Mouse (Mus musculus) thymus, adult 18-20 months (tissue): Measurements from ENCODE around the gene Cops8.

Experiments
- DNase-seq, 2 experiments: peaks; one replicate each; pipeline ENCODE4 v3.0.0; 2022; ENCODE audit warnings: mixed read lengths in 2 of 2

Gene Cops8

DNA sequence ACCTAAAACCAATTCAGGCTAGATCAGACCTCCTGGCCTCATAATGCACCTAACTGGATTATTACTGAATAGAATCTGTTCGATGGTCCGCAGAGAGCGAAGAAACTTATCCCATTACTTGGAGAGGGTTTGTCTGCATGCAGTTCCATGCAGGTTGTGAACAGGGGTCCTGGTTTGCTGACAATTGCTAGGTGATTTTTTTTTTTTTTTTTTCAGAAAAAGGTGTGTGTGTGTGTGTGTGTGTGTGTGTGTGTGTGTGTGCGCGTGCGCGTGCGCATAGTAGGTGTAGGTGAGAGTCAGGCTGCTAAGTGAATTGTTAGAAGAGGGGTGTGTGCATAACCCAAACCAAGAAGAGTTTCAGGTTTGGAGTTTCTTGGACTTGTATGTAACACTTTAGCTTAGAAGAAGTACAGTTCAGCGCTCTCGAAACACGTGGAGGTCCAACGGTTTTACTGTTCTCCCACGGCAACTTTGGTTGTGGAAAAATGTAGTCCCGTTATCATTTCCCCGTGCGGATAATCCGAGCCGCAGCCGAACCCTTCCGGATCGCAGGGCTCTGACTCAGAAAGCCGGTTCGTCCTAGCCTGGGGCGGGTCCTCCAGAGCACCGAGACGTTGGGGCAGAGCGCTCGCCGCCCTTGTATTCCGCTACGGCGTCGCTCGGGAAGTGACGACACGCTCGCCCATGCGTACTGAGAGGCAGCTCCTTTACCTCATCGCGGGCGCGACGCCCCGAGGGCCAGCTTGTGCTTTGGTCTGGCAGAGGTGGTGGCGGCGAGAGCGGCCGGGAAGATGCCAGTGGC is at the start of gene Cops8:
Gene Cops8 (plus strand): TSS at position 223 of the 802 bp plus-strand sequence.
- peak; percentile 90 to 92 for DNase-seq

DNA sequence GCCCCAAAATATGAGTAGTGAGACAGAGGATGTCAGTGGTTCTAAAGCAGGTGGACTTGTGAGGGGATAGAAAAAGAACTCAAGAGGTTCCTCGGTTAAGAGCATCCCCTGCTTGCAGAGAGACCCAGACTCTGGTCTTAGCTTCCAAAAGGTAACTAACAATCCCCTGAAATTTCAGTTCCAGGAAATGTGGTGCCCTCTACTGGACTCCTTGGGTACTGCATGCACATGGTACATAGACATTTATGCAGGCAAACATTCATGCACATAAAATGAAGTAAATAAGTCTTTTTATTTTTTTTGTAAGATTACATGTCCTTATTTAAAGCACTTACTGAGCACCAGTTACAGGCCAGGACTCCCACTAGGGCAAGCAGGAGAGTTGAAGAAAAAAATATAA is 45.6 kb upstream of the Cops8 start:
- no peak for DNase-seq

DNA sequence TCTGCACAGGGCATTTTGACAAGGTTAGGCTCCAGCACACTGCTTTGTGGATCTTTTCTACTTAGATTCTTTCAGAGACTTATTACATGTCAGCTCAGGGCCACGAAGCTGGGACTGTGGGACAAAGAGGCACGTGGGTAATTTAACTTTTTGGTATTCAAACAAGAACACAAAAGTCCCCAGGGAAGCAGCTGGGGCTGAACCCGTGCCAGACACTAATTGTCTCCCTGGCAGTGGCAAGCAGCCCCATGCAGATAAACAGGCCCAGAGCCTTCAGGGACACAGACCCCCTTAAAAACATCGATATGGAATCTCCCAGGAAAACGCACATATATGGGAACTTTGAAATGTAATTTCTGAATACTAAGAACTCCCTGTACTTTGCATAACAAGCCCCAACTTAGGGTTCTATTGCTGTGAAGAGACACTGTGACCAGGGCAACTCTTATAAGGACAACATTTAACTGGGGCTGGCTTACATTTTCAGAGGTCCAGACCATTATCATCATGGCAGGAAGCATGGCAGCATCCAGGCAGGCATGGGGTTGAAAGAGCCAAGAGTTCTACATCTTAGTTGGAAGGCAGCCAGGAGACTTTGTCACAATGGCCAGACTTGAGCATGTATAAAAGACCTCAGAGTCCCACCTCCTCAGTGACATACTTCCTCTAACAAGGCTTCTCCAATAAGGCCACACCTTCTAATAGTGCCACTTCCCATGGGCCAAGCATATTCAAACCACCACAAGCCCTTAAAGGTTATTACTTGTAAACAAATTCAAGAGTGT is 41.6 kb upstream of the Cops8 start:
- DNase-seq = no peak

DNA sequence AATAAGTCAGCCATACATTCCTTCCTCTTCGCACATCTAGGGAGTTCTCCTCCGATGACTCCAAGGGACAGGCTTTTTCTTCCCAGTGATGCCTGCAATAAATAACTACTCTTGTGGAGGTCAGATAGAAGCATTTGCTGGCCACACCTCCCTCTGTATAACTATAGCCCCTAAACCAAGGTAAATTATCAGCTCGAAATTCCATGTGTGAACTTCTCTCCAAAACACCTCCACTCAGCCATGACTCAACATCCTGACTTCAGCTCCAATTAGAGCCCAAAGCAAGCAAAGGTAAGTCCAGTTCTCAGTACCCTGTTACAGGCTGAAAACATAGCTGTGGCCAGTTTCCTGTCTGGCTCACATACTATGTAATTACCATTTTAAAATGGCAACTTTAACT is 38.8 kb upstream of the Cops8 start:
- DNase-seq = no peak

DNA sequence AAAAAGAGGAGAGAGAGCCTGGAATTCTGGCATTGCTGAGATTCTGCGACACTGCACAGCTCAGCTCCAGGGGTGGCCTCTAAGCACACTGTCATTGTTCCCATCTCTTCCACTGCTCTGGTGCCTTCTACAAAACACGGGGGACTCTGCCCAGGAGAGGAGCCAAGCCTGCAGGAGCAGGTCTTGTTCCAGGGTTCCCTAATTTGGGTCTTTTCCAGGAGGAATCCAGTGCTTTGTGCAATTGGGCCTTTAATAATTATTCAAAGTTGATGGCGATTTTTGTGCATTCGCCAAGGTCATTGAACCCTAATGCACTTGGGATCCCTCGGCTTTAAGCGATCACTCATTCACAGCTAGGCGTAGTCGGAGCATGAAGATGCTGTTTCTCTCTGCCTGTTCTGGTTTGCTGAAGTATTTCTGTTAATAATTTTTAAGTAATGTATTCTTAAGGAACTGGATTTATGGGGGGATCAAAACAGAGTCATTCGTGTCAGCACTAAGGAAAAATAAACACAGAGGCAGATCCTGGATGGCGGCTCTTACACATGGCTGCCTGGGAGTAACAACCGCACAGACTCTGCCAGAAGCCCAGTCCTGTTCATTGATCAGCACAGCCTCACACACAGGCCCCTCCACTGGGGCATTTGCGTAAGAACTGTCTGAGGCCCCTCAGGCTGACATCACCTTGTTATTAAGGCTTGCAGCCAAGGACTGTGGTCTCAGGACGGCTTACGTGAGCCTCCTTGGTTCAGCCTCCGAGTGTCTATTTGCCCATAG is 35.9 kb upstream of the Cops8 start:
- no peak for DNase-seq

DNA sequence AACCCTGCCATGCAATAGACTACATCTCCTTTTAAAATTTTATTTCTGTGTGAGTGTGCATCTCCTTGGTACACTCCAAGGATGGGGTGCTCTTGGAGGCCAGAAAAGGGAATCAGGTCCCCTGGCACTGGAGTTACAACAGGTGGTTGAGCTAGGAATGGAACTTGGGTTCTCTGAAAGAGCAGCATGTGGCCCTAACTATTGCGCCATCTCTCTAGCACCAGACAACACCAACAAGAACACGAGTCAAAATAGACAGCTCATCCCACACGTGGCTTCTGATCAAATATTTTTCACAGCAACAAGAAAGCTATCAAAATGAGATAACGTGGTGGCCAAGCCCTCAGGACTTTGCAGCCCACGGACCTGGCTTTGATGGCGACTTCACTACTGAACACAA is 28.9 kb upstream of the Cops8 start:
- DNase-seq = no peak

DNA sequence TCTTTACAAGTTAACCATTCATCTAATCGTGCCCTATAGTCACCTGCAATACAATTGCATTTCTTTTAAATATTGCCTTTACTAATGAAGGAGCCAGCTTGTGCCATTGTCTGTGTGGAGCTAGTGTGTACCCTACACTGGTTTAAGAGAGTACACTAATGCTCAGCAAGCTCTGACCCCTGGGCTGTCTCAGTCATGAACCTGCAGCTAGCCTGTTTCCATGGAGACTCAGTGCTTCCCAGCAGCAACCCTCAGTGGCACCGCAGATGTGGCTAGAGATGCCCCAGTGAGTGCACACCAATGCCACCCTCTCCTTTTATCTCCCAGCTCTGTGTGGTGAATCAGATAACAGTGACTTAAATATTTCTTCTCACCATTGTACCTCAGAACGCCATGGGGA is 27.9 kb upstream of the Cops8 start:
- DNase-seq = no peak

DNA sequence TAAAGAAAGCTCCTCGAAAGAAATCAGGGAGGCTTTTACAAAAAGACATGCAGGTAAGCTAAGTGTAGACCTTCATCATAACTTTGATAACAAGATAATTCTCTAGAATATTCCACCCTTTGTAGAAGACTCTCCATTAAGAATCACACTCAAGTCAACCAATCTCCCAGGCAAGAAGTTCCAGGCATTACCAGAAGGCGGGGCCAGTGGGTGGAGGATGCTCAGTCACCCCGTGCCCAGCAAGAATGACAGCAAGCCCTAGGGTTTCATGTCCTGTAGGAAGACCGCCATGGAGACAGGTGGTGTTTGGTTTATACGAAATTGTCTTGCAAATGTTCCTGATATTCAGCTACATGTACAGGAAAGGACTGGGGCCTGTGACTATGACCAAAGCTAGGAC is 25.4 kb upstream of the Cops8 start:
- DNase-seq = no peak

DNA sequence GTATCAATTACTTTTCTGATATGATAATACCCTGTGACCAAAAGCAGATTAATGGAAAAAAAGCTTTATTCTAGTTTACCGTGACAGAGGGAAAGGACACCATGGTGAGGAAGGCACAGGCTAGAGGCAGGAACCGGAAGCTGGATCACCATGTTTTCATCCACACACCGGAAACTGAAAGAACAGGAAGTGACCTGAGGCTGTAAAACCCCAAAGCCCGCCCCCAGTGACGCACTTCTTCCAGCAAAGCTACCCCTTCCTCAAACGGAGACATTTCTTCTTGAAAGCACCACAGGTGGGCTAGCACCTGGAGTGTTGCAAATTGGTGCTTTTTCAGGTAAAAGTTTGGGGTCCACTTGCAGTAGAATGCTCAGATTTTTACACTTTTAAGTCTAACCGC is 20.1 kb upstream of the Cops8 start:
- no peak for DNase-seq

DNA sequence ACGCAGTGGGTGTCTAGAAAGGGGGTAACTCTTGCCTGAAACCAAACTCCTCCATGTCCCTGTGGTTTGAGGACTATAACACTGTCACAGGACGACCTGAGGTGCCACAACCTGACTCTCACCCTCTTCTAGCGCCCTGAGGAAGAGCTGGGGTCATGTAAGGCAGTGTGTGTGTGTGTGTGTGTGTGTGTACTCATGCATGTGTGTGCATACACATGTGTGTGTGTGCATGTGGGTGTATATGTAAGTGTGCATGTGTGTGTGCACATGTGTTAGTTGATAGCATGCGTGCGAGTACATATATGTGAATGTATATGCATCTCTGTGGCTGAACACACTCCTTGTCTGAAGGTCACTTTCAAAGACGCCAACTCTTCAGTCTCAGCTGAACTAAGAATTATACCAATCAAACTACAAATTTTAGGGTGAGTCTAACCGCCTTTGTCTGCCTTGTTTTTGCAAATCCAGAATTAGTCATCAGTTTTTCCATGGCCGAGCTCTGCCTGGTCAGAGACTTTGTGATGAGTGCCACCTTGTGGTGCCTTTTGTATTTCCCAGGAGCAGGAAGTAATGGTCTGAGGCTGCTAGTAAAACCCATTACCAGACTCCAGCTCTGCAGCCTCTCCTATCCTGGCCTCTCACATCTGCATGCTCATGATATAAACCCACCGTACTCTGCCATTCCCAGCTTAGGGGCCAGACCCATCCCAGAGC is 14.6 kb upstream of the Cops8 start:
- peak in 1 of 2 experiments; percentile 6 for DNase-seq

DNA sequence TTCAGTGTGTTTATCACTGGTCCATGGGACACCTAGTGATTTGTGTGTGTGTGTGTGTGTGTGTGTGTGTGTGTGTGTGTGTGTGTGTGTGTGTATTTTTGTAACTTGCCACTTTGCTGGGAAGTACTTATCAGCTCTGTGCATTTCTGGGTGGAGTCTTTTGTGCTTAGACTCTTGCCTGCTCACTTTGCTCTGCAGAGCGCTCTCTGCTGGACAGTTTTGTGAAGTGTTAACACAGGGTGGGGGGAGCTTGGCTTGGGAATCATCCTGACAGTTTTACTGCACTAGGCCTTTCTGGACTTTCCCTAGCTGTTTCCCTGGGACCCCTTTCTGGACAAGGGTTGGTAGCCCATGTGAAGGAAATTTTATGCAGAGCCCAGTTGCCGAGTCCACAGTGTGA is 12.0 kb upstream of the Cops8 start:
- no peak for DNase-seq

DNA sequence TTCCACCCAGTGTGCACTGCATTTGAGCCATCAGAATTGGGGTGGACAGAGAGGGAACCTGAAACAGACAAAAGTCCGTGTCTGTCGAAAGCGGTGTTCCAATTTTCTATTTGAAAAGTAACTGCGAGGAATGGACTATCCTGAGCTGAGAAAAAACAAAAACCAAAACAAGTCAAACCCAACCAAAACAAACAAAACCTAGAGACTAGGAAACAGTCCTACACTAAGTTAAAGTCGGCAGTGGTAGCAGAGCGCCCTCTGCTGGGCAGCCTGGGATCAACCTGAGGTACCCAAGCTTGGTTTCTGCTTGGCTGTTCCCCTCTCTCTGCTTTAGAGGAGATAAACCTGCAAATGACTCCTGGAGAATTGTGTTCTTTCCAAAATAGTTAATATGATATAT is 10.0 kb upstream of the Cops8 start:
- peak in 1 of 2 experiments; percentile 9 for DNase-seq

DNA sequence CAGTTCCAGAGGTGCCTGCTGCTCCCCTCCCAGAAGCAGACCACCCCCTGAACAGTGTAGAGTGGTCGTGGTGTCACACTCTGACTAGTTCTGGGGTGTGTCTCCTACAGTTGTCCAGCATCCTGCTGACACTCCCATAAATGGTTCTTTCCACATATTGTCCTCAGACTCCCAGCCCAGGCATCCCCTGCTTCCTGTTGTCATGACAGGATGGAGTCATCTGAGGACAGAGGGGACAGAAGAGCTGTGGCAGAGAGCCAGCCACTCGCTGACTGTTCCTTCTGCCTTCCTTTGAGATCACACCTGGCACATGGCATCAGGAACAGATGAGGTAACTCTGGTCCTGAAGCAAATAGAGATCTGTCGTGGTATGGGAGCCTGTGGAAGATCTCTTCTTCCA is 3.6 kb upstream of the Cops8 start:
- DNase-seq = no peak

DNA sequence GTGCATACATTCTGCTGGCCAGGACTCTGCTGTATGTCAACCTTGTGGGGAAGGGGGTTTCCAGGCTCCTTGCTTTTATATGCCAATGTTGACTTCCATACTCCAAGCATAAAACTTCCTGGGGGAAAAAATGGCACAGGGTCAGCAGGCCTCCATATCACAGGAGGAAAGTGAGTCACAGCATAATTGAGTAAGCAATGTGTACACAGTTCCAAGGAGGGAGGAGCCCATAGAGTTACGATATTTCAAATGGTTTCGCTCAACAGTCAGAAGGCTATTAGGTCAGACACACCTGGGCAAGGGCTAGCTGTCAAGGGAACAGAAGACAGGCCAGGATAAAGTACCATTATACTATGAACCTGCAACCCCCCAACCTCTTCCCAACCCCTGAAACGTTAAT is 1.7 kb upstream of the Cops8 start:
- no peak for DNase-seq

DNA sequence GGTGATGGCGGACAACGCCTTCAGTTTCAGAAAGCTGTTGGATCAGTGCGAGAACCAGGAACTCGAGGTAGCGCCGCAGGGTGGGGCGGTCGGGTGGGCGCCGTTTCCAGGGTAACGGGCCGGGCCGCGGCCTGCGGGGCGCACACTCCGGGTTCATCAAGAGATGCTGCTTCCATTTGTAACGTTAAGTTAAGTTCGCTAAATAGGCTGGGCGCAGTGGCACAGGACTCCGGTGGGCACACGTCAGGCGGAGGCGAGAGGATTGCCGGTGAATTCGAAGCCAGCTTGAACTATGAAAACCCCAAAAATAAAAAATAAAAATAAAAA is 743 bp downstream of the Cops8 start:
- no peak for DNase-seq

DNA sequence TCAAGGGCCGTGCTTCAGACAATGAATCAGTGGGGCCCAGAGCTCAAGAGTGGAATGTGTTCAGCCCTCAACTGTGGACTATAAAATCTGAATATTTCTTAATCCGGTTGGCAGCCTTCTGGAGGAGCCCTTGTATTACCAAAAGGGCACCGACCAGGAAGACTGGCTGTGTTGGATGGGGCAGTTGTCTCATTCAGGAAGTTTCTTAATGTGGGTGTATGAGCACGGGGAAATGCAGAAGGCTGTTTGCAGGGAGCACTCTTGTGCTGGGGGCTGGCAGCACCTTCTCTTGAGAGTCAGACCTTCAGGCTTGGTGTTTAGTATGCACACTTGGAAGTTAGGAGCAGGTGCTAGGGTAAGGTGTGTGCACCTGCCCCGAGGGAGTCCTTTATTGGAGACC is 6.6 kb downstream of the Cops8 start:
- DNase-seq = no peak

DNA sequence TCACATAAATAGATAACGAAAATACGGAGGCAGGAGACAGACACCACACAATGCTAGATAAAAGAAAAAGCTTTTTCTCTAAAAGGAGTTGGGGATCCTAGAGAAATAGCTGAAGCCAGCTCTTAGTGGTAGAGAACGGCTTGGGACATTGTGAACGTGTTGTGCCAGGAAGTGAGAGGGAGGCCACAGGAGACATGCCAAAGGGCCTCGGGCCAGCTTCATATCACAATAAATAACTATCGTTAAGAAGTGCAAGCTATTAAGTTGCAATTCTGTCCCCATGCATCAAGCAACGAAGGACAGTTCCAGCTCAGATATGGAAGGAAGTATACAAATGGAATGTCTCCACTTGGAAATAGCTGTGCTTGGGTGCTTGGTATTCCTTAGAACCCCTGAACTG is 14.5 kb downstream of the Cops8 start:
- DNase-seq = no peak

DNA sequence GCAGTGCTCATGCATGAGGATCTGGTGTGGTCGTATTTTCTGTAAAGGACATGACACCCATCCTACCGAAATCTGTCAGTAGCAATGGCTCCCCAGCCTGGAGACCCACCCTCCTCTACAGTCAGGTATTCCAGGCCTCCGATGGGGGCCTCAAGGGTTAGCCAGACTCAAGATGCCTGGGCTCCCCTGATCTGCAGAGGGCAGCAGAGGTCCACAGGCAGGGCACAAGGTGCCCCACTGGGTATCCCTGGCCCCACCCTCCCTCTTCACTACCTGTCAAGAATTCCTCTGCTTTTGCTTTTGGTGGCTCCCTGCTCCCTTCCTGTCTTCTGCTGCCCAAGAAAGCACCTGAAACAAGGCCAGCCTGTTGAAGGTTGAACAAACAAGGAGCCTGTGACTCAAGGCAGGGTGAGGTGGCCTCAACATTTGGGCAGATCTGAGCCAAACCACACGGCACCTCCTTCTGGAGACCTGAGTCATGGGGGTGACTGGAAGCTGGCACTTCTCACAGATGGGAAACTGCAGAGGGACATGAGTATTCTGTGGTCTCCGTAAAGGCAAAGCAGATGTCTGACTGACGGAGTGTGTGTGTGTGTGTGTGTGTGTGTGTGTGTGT is 30.7 kb downstream of the Cops8 start:
- no peak for DNase-seq

DNA sequence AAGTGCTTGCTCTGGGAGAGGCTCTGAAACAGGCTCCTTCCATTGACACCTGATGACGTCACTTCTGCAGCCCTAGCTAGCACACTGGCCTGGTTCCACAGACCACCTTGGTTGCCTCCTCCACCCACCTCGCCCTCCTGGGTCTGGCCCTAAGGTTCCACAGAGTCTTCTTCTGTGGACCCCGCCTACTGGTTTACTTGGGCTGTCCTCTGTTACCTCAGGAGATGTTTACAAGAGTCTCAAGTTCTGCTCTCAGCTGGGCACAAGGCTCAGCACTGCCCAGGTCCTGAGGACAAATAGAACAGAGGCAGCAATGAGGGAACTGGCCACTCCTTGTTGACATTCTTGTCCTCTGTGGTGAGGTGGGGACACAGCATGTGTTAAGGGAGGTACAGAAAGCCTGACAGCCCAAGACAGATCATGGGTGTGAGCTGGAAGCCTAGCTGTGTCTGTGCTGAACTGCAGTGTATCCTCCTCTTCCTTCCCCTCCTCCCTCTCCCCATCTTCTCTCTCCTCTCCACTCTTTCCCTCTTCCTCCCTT is 31.5 kb downstream of the Cops8 start:
- DNase-seq = no peak

DNA sequence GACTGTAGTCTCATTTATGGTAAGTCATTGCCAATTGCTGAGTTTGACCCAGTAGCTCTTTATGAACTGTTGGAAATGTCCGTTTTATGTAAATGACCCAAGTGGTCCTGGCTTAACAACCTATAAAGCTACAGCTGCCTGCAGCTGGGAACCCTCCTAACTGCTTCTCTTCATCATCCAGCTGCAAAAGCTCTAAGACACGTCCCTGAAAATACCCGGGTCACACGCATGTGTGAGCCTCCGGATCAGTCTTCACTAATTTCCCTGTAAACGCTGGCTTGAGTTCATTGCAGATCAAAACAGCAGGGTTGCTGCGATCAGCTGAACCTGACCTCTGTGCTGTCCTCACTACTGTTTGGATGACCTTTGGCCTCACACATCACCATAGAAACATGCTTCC is 35.6 kb downstream of the Cops8 start:
- DNase-seq = no peak

DNA sequence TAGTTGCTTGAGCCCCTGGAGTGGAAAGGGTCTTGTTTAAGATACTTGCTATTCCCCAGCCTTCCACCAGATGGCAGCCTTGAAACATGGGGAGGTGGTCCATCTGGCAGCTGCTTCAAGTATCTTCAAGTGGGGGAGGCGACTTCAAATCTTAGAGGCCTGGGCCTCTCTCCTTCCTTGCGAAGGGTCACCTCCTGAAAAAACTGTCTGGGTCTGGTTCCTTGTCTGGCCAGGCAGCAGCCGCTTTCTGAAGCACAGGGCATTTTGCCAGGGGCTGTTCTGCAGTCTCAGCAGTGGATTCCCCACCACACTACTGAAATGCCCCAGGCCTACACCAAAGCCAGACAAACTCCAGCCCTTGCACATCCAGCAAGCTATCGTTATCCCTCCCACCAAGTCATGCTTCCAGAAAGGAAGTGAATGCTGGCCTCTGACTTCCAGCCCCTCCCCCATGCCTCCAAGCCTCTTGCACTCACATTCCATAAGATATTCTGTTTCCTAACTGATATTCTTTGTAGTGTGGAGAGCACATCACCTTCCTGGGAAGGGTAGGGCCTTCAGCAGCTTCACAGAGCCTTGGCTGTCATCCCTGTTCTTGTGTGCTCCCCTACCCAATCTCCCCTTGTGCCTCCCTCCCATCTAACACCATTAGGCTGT is 48.1 kb downstream of the Cops8 start:
- DNase-seq = peak; percentile 43 to 54

DNA sequence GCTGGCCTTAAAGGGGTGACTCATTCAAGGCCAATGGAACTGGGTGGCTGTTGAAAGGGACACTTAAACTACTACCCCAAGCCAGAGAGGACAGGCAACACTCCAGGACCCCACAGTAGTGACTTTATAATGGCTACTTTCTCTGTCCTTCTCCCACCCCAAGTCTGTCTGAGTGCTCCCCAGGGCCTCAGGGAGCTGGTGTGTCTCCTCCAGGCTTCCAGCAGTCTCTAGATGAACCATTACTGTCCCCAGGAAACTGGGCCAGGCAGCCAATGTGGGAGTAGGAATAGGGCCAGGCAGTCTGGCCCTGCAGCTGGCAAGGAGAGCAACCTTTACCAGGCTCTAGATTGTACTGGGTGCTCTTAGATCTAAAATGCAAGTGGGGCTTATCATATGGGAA is 49.0 kb downstream of the Cops8 start:
- DNase-seq = no peak
